Mouse (Mus musculus): ENCODE data around the gene Ugt1a2. TPM values are rescaled to one million over a fixed set of nuclear protein-coding genes. Genes with fewer than 3 reads are reported as not detected.

Gene Ugt1a2
- total RNA-seq, 1 experiment, result not detected

GRCm38 (mm10) chr1:88264869-88265240 is 64.5 kb downstream of the Ugt1a2 start:
- Histone ChIP-seq H3K9ac (ENCODE audit: insufficient read depth, low read depth, low read length, poor library complexity, severe bottlenecking) (no peak overlapping the region), H3K9me3 (ENCODE audit: control insufficient read depth, insufficient read depth, low read depth, low read length) (peaks cover 3% of the 10 kb centered on the region; the same call in 1 of the 2 replicates), H3K27ac (ENCODE audit: insufficient read depth, low read depth, low read length, poor library complexity, severe bottlenecking) (no peak overlapping the region), H3K36me3 (ENCODE audit: control insufficient read depth, insufficient read depth, low read length, poor library complexity, severe bottlenecking) (peaks cover 75% of the 10 kb centered on the region), H3K4me3 (ENCODE audit: insufficient read depth in 1 of 2, low read depth in 1 of 2, low read length in 2 of 2, poor library complexity in 1 of 2, severe bottlenecking in 1 of 2) (no peak overlapping the region), H3K4me1 (ENCODE audit: control insufficient read depth in 2 of 2, insufficient read depth in 2 of 2, low read length in 2 of 2, poor library complexity in 1 of 2) (peaks cover 3 to 4% of the 10 kb centered on the region in 2 experiments; a peak in 2 of 4 replicates)
- TF ChIP-seq CHD2 (IDR thresholded peaks at IDR 0.05; ENCODE audit: low read depth, low read length) (no peak), MAFK (IDR thresholded peaks at IDR 0.05; ENCODE audit: insufficient read depth, low read depth, low read length) (no peak)
- in situ Hi-C loops (cut with MboI; ENCODE audit: low sequenced_read_pairs in 2 of 2, unreplicated experiment in 2 of 2), result no loop called here
- DNase-seq (ENCODE audit: low read depth, low spot score), result no peak

GRCm38 (mm10) chr1:88266123-88266522 is 65.7 kb downstream of the Ugt1a2 start:
- H3K4me1 ChIP-seq (ENCODE audit: control insufficient read depth in 2 of 2, insufficient read depth in 2 of 2, low read length in 2 of 2, poor library complexity in 1 of 2), result peaks cover 3 to 4% of the 10 kb centered on the region in 2 experiments; a peak in 2 of 4 replicates
- no peak for TF ChIP-seq ZNF384 (IDR thresholded peaks at IDR 0.05; ENCODE audit: low read depth, low read length)
- no peak for TF ChIP-seq HCFC1 (IDR thresholded peaks at IDR 0.05; ENCODE audit: borderline replicate concordance, insufficient read depth, low read length)
- no peak for TF ChIP-seq MAFK (IDR thresholded peaks at IDR 0.05; ENCODE audit: insufficient read depth, low read depth, low read length)
- TF ChIP-seq ZC3H11A (IDR thresholded peaks at IDR 0.05; ENCODE audit: borderline replicate concordance, low read depth, low read length), result no peak
- TF ChIP-seq CHD2 (IDR thresholded peaks at IDR 0.05; ENCODE audit: low read depth, low read length), result no peak
- peaks cover 3% of the 10 kb centered on the region; the same call in 1 of the 2 replicates for H3K9me3 ChIP-seq (ENCODE audit: control insufficient read depth, insufficient read depth, low read depth, low read length)
- H3K27ac ChIP-seq (ENCODE audit: insufficient read depth, low read depth, low read length, poor library complexity, severe bottlenecking), result no peak overlapping the region
- H3K4me3 ChIP-seq (ENCODE audit: insufficient read depth in 1 of 2, low read depth in 1 of 2, low read length in 2 of 2, poor library complexity in 1 of 2, severe bottlenecking in 1 of 2), result no peak overlapping the region
- in situ Hi-C loops (cut with MboI; ENCODE audit: low sequenced_read_pairs in 2 of 2, unreplicated experiment in 2 of 2), result no loop called here
- no peak for DNase-seq (ENCODE audit: low read depth, low spot score)
- no peak overlapping the region for H3K9ac ChIP-seq (ENCODE audit: insufficient read depth, low read depth, low read length, poor library complexity, severe bottlenecking)
- H3K36me3 ChIP-seq (ENCODE audit: control insufficient read depth, insufficient read depth, low read length, poor library complexity, severe bottlenecking), result peaks cover 80% of the 10 kb centered on the region

GRCm38 (mm10) chr1:88267489-88267888 is 67.1 kb downstream of the Ugt1a2 start:
- TF ChIP-seq MAFK (IDR thresholded peaks at IDR 0.05; ENCODE audit: insufficient read depth, low read depth, low read length) (no peak), ZNF384 (IDR thresholded peaks at IDR 0.05; ENCODE audit: low read depth, low read length) (no peak), HCFC1 (IDR thresholded peaks at IDR 0.05; ENCODE audit: borderline replicate concordance, insufficient read depth, low read length) (no peak), ZC3H11A (IDR thresholded peaks at IDR 0.05; ENCODE audit: borderline replicate concordance, low read depth, low read length) (no peak), CHD2 (IDR thresholded peaks at IDR 0.05; ENCODE audit: low read depth, low read length) (no peak)
- peaks cover 5% of the 10 kb centered on the region; the same call in 1 of the 2 replicates for H3K9me3 ChIP-seq (ENCODE audit: control insufficient read depth, insufficient read depth, low read depth, low read length)
- no peak overlapping the region for H3K9ac ChIP-seq (ENCODE audit: insufficient read depth, low read depth, low read length, poor library complexity, severe bottlenecking)
- H3K4me1 ChIP-seq (ENCODE audit: control insufficient read depth in 2 of 2, insufficient read depth in 2 of 2, low read length in 2 of 2, poor library complexity in 1 of 2), result peaks cover 2 to 3% of the 10 kb centered on the region in 2 experiments; a peak in 2 of 4 replicates
- DNase-seq (ENCODE audit: low read depth, low spot score), result no peak
- H3K27ac ChIP-seq (ENCODE audit: insufficient read depth, low read depth, low read length, poor library complexity, severe bottlenecking), result no peak overlapping the region
- in situ Hi-C loops (cut with MboI; ENCODE audit: low sequenced_read_pairs in 2 of 2, unreplicated experiment in 2 of 2), result no loop called here
- no peak overlapping the region for H3K4me3 ChIP-seq (ENCODE audit: insufficient read depth in 1 of 2, low read depth in 1 of 2, low read length in 2 of 2, poor library complexity in 1 of 2, severe bottlenecking in 1 of 2)
- peaks cover 89% of the 10 kb centered on the region for H3K36me3 ChIP-seq (ENCODE audit: control insufficient read depth, insufficient read depth, low read length, poor library complexity, severe bottlenecking)

- no peak for DNase-seq (ENCODE audit: low read depth, low spot score)
- Histone ChIP-seq H3K9ac (ENCODE audit: insufficient read depth, low read depth, low read length, poor library complexity, severe bottlenecking) (no peak overlapping the region), H3K9me3 (ENCODE audit: control insufficient read depth, insufficient read depth, low read depth, low read length) (peaks cover 5% of the 10 kb centered on the region; the same call in 1 of the 2 replicates), H3K4me1 (ENCODE audit: control insufficient read depth in 2 of 2, insufficient read depth in 2 of 2, low read length in 2 of 2, poor library complexity in 1 of 2) (no peaks in the 10 kb centered on the region), H3K36me3 (ENCODE audit: control insufficient read depth, insufficient read depth, low read length, poor library complexity, severe bottlenecking) (peaks cover 91% of the 10 kb centered on the region), H3K4me3 (ENCODE audit: insufficient read depth in 1 of 2, low read depth in 1 of 2, low read length in 2 of 2, poor library complexity in 1 of 2, severe bottlenecking in 1 of 2) (no peak overlapping the region), H3K27ac (ENCODE audit: insufficient read depth, low read depth, low read length, poor library complexity, severe bottlenecking) (no peak overlapping the region)
- in situ Hi-C loops (cut with MboI; ENCODE audit: low sequenced_read_pairs in 2 of 2, unreplicated experiment in 2 of 2), result no loop called here
- TF ChIP-seq MAFK (IDR thresholded peaks at IDR 0.05; ENCODE audit: insufficient read depth, low read depth, low read length) (no peak), CHD2 (IDR thresholded peaks at IDR 0.05; ENCODE audit: low read depth, low read length) (no peak), ZNF384 (IDR thresholded peaks at IDR 0.05; ENCODE audit: low read depth, low read length) (no peak), ZC3H11A (IDR thresholded peaks at IDR 0.05; ENCODE audit: borderline replicate concordance, low read depth, low read length) (no peak), HCFC1 (IDR thresholded peaks at IDR 0.05; ENCODE audit: borderline replicate concordance, insufficient read depth, low read length) (no peak)
Measured at GRCm38 (mm10) chr1:88268070-88268469, 67.7 kb downstream of the Ugt1a2 start.

Other genes starting within 250 kb of the Ugt1a2 start
- gene Usp40, start 192.1 kb upstream of the Ugt1a2 start, total RNA-seq (2012; rRNA removed), result 8.9 and 10.4 TPM in 2 replicates
- not detected in 2 replicates for gene Ugt1a10, start 145.2 kb upstream of the Ugt1a2 start, total RNA-seq (2012; rRNA removed)
- not detected in 2 replicates for gene Ugt1a9, start 129.8 kb upstream of the Ugt1a2 start, total RNA-seq (2012; rRNA removed)
- not detected in 2 replicates for gene Ugt1a8, start 112.8 kb upstream of the Ugt1a2 start, total RNA-seq (2012; rRNA removed)
- gene Ugt1a7c, start 105.5 kb upstream of the Ugt1a2 start, total RNA-seq (2012; rRNA removed), result 0.09 TPM in 1 of 2 replicates, not detected in the other
- gene Ugt1a6b, start 97.3 kb upstream of the Ugt1a2 start, total RNA-seq (2012; rRNA removed), result 0.11 and 0.13 TPM in 2 replicates
- gene Ugt1a6a, start 65.8 kb upstream of the Ugt1a2 start, total RNA-seq (2012; rRNA removed), result 0.11 TPM in 1 of 2 replicates, not detected in the other
- not detected in 2 replicates for gene Ugt1a5, start 34.6 kb upstream of the Ugt1a2 start, total RNA-seq (2012; rRNA removed)
- 1.7 and 1.8 TPM in 2 replicates for gene Dnajb3, start 5.2 kb downstream of the Ugt1a2 start, total RNA-seq (2012; rRNA removed)
- not detected in 2 replicates for gene Ugt1a1, start 11.4 kb downstream of the Ugt1a2 start, total RNA-seq (2012; rRNA removed)
- gene Mroh2a, start 26.4 kb downstream of the Ugt1a2 start, total RNA-seq (2012; rRNA removed), result 0.42 and 0.76 TPM in 2 replicates
- gene Hjurp, start 77.0 kb downstream of the Ugt1a2 start, total RNA-seq (2012; rRNA removed), result 168 and 205 TPM in 2 replicates
- gene Trpm8, start 77.1 kb downstream of the Ugt1a2 start, total RNA-seq (2012; rRNA removed), result 0.04 TPM in 1 of 2 replicates, not detected in the other
- not detected in 2 replicates for gene Spp2, start 206.4 kb downstream of the Ugt1a2 start, total RNA-seq (2012; rRNA removed)

All from ES-E14 (cell line).